Mouse (Mus musculus) limb, embryonic 13.5 days (tissue): Measurements from ENCODE around the gene Anapc5. TPM values are rescaled to one million over a fixed set of nuclear protein-coding genes. Genes with fewer than 3 reads are reported as not detected.

Experiments
- ATAC-seq: fragments of 200-750 bp; cut with Nextera tagmentation; 2 replicates; pipeline ENCODE4 v1.8.0; 2017; ENCODE audit warnings: low read depth, moderate number of reproducible peaks, moderate TSS enrichment; ENCODE audit not compliant: low FRiP score
- H3K27ac ChIP-seq: fragments of 300-500 bp; sonication (generic); 2 replicates; pipeline ENCODE4 v1.5.1; 2015; ENCODE audit warnings: inconsistent platforms, mild to moderate bottlenecking, moderate library complexity
- H3K27me3 ChIP-seq: fragments of 300-500 bp; sonication (generic); 2 replicates; pipeline ENCODE4 v1.6.1; 2015; ENCODE audit warnings: mild to moderate bottlenecking, inconsistent platforms
- H3K36me3 ChIP-seq: fragments of 300-500 bp; sonication (generic); 2 replicates; pipeline ENCODE4 v1.6.1; 2015; ENCODE audit warnings: inconsistent platforms, mild to moderate bottlenecking, moderate library complexity
- H3K4me1 ChIP-seq: fragments of 300-500 bp; sonication (generic); 2 replicates; pipeline ENCODE4 v1.6.1; 2015; ENCODE audit warnings: inconsistent platforms
- H3K4me2 ChIP-seq: fragments of 300-500 bp; sonication (generic); replicated peaks from 2 replicates; pipeline ENCODE4 v1.6.1; 2015; ENCODE audit warnings: inconsistent platforms, mild to moderate bottlenecking, moderate library complexity
- H3K4me3 ChIP-seq: fragments of 300-500 bp; sonication (generic); 2 replicates; pipeline ENCODE4 v1.5.1; 2015; ENCODE audit warnings: moderate library complexity, mild to moderate bottlenecking, inconsistent platforms
- H3K9ac ChIP-seq: fragments of 300-500 bp; sonication (generic); 2 replicates; pipeline ENCODE4 v1.6.1; 2015; ENCODE audit warnings: mild to moderate bottlenecking, inconsistent platforms
- H3K9me3 ChIP-seq: fragments of 300-500 bp; sonication (generic); 2 replicates; pipeline ENCODE4 v1.6.1; 2016; ENCODE audit warnings: inconsistent platforms
- WGBS: fragments of 180-500 bp; shearing (Covaris S2); methylation state at CpG from one replicate; pipeline ENCODE4 v1.1.7; 2015; 5-methylcytosine and 5-hydroxymethylcytosine counted together
- polyA plus RNA-seq: library from polyadenylated mRNA; unstranded; fragments of >200 nt; fragmentation: Nextera tagmentation; extraction: Ambion mirVana; gene quantifications from 2 replicates; pipeline ENCODE4 v1.2.1, GENCODE M21; 2015

Gene Anapc5
- polyA plus RNA-seq, 1 experiment from 2014 or later: 482 TPM

GRCm38 (mm10) chr5:122823976-122824375 lies 2.8 kb upstream of the Anapc5 start:
- 61% methylated on average over 1 of the region's 1 CpGs for WGBS

GRCm38 (mm10) chr5:122822441-122822840 lies 1.3 kb upstream of the Anapc5 start:
- WGBS: 91% methylated on average over 4 of the region's 4 CpGs

More at GRCm38 (mm10) chr5:122823976-122824375, 2.8 kb upstream of the Anapc5 start:
- Histone ChIP-seq H3K27ac (no peak overlapping the region), H3K27me3 (no peaks in the 10 kb centered on the region), H3K4me3 (no peak overlapping the region), H3K36me3 (peaks cover 4% of the 10 kb centered on the region; the same call in 1 of the 2 replicates), H3K9ac (no peak overlapping the region), H3K9me3 (no peaks in the 10 kb centered on the region), H3K4me2 (no peak overlapping the region), H3K4me1 (peaks cover 12% of the 10 kb centered on the region)
- no peak for ATAC-seq

GRCm38 (mm10) chr5:122821524-122821885 lies 366 bp upstream of the Anapc5 start:
- H3K27me3 ChIP-seq: no peaks in the 10 kb centered on the region
- H3K27ac ChIP-seq: peak overlapping the region; percentile 97; the same call in 1 of the 2 replicates
- no peaks in the 10 kb centered on the region for H3K9me3 ChIP-seq
- 0% methylated on average over 10 of the region's 10 CpGs for WGBS
- H3K36me3 ChIP-seq: peaks cover 28% of the 10 kb centered on the region
- H3K9ac ChIP-seq: peak overlapping the region; percentile 57; the same call in 1 of the 2 replicates
- peaks cover 12% of the 10 kb centered on the region for H3K4me1 ChIP-seq
- ATAC-seq: peak; percentile 40; the same call in 1 of the 2 replicates
- peak overlapping the region; percentile 67 for H3K4me2 ChIP-seq
- H3K4me3 ChIP-seq: peak overlapping the region; percentile 74

More at GRCm38 (mm10) chr5:122822441-122822840, 1.3 kb upstream of the Anapc5 start:
- no peaks in the 10 kb centered on the region for H3K27me3 ChIP-seq
- H3K4me3 ChIP-seq: no peak overlapping the region
- H3K27ac ChIP-seq: no peak overlapping the region
- no peaks in the 10 kb centered on the region for H3K9me3 ChIP-seq
- H3K36me3 ChIP-seq: peaks cover 19% of the 10 kb centered on the region
- peaks cover 12% of the 10 kb centered on the region for H3K4me1 ChIP-seq
- no peak overlapping the region for H3K4me2 ChIP-seq
- H3K9ac ChIP-seq: no peak overlapping the region
- no peak for ATAC-seq

- Histone ChIP-seq H3K4me2 (no peak overlapping the region), H3K4me1 (no peaks in the 10 kb centered on the region), H3K36me3 (peaks cover 94% of the 10 kb centered on the region), H3K27ac (no peak overlapping the region), H3K4me3 (no peak overlapping the region), H3K9ac (no peak overlapping the region), H3K27me3 (no peaks in the 10 kb centered on the region), H3K9me3 (no peaks in the 10 kb centered on the region)
- no peak for ATAC-seq
- WGBS: 77% methylated on average over 3 of the region's 3 CpGs
Observed at GRCm38 (mm10) chr5:122812699-122813098, 8.4 kb downstream of the Anapc5 start.

GRCm38 (mm10) chr5:122811364-122812079 lies 9.6 kb downstream of the Anapc5 start:
- 92% methylated on average over 8 of the region's 9 CpGs for WGBS
- H3K9me3 ChIP-seq: no peaks in the 10 kb centered on the region
- peaks cover 94% of the 10 kb centered on the region for H3K36me3 ChIP-seq

GRCm38 (mm10) chr5:122805503-122805902 lies 15.6 kb downstream of the Anapc5 start:
- Histone ChIP-seq H3K27ac (no peak overlapping the region), H3K27me3 (no peaks in the 10 kb centered on the region), H3K4me1 (no peaks in the 10 kb centered on the region), H3K4me3 (no peak overlapping the region), H3K36me3 (peaks cover 98% of the 10 kb centered on the region), H3K4me2 (no peak overlapping the region), H3K9me3 (no peaks in the 10 kb centered on the region), H3K9ac (no peak overlapping the region)
- no peak for ATAC-seq
- 61% methylated on average over 3 of the region's 3 CpGs for WGBS

More at GRCm38 (mm10) chr5:122811364-122812079, 9.6 kb downstream of the Anapc5 start:
- Histone ChIP-seq H3K4me3 (no peak overlapping the region), H3K27me3 (no peaks in the 10 kb centered on the region), H3K9ac (no peak overlapping the region), H3K4me2 (no peak overlapping the region), H3K27ac (no peak overlapping the region), H3K4me1 (no peaks in the 10 kb centered on the region)
- ATAC-seq: no peak

GRCm38 (mm10) chr5:122802706-122803105 lies 18.4 kb downstream of the Anapc5 start:
- H3K27me3 ChIP-seq: no peaks in the 10 kb centered on the region
- 53% methylated on average over 9 of the region's 9 CpGs for WGBS
- peaks cover 99% of the 10 kb centered on the region for H3K36me3 ChIP-seq
- H3K27ac ChIP-seq: no peak overlapping the region
- H3K4me3 ChIP-seq: no peak overlapping the region
- H3K4me1 ChIP-seq: peaks cover 8% of the 10 kb centered on the region; the same call in 1 of the 2 replicates
- no peaks in the 10 kb centered on the region for H3K9me3 ChIP-seq
- H3K9ac ChIP-seq: 0 out of 2 replicates have a peak overlapping the region, but pooled peaks have one; percentile 14
- no peak overlapping the region for H3K4me2 ChIP-seq
- no peak for ATAC-seq

- no peaks in the 10 kb centered on the region for H3K9me3 ChIP-seq
- no peaks in the 10 kb centered on the region for H3K27me3 ChIP-seq
- peaks cover 8% of the 10 kb centered on the region; the same call in 1 of the 2 replicates for H3K4me1 ChIP-seq
- no peak overlapping the region for H3K4me2 ChIP-seq
- no peak for ATAC-seq
- no peak overlapping the region for H3K9ac ChIP-seq
- H3K36me3 ChIP-seq: peaks cover 96% of the 10 kb centered on the region
- WGBS: 94% methylated on average over 8 of the region's 8 CpGs
- no peak overlapping the region for H3K27ac ChIP-seq
- no peak overlapping the region for H3K4me3 ChIP-seq
Observed at GRCm38 (mm10) chr5:122801684-122802083, 19.5 kb downstream of the Anapc5 start.

GRCm38 (mm10) chr5:122800345-122801010 lies 20.7 kb downstream of the Anapc5 start:
- H3K4me1 ChIP-seq: peaks cover 8% of the 10 kb centered on the region; the same call in 1 of the 2 replicates
- whole genome bisulfite sequencing: 75% methylated on average over 13 of the region's 13 CpGs
- no peak overlapping the region for H3K9ac ChIP-seq
- no peaks in the 10 kb centered on the region for H3K9me3 ChIP-seq
- ATAC-seq: no peak; the same call in 1 of the 2 replicates
- H3K27ac ChIP-seq: no peak overlapping the region
- no peaks in the 10 kb centered on the region for H3K27me3 ChIP-seq
- H3K4me3 ChIP-seq: no peak overlapping the region
- H3K4me2 ChIP-seq: no peak overlapping the region
- peaks cover 95% of the 10 kb centered on the region for H3K36me3 ChIP-seq

- no peaks in the 10 kb centered on the region for H3K27me3 ChIP-seq
- no peaks in the 10 kb centered on the region for H3K9me3 ChIP-seq
- H3K36me3 ChIP-seq: peaks cover 95% of the 10 kb centered on the region
- peak overlapping the region; percentile 0; the same call in 1 of the 2 replicates for H3K27ac ChIP-seq
- peak; percentile 44 for ATAC-seq
- peaks cover 8% of the 10 kb centered on the region; the same call in 1 of the 2 replicates for H3K4me1 ChIP-seq
- WGBS: 85% methylated on average over 17 of the region's 17 CpGs
- no peak overlapping the region for H3K4me3 ChIP-seq
- H3K9ac ChIP-seq: no peak overlapping the region
- no peak overlapping the region for H3K4me2 ChIP-seq
Observed at GRCm38 (mm10) chr5:122799379-122800344, 21.5 kb downstream of the Anapc5 start.

GRCm38 (mm10) chr5:122798557-122799378 lies 22.4 kb downstream of the Anapc5 start:
- H3K4me3 ChIP-seq: no peak overlapping the region
- no peak overlapping the region; the same call in 1 of the 2 replicates for H3K27ac ChIP-seq
- whole genome bisulfite sequencing: 82% methylated on average over 17 of the region's 17 CpGs
- peaks cover 93% of the 10 kb centered on the region for H3K36me3 ChIP-seq
- no peaks in the 10 kb centered on the region for H3K27me3 ChIP-seq
- H3K9me3 ChIP-seq: no peaks in the 10 kb centered on the region
- no peak overlapping the region for H3K4me2 ChIP-seq
- H3K9ac ChIP-seq: no peak overlapping the region
- ATAC-seq: peak; percentile 28; the same call in 1 of the 2 replicates
- H3K4me1 ChIP-seq: peaks cover 8% of the 10 kb centered on the region; the same call in 1 of the 2 replicates
